Comparison of ENCODE assay signal across 9 mouse cellular contexts in the genomic region with DNA sequence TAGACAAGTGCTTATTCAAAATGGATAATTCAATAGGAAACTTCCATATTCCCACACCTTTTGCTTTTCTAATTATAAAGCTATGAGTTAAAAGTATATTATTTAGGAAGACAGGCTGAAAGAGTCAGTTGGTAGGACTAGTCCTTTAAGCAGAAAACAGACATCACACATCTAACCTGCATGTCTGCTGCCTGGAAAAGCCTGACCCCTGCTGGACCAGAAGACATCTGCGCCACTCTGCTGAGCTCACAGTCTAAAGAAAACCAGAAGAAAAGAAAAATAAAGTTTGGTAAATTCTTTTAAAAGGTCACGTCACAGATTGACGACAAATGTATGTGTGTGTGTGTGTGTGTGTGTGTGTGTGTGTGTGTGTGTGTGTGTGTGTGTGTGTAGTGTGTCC. TPM values are rescaled to one million over a fixed set of nuclear protein-coding genes. Genes with fewer than 3 reads are reported as not detected.
DNase-seq lines count a peak whose midpoint lies in the region; ATAC-seq and TF ChIP-seq lines count a peak whose summit lies in the region.
"Had no signal": no experiment of that assay in that cellular context is flagged by ENCODE, and none has a peak within 500 bp of the region (broad histone marks: within the 10 kb centered on the region; RNA-seq: fewer than 3 reads in every experiment).

No protein-coding gene starts in this region.

- no peaks in the 10 kb centered on the region for H3K36me3 ChIP-seq in heart, embryonic 11.5 days (ENCODE audit: control insufficient read depth, insufficient read depth, low read length)
- H3K36me3 ChIP-seq in E14TG2a.4 (ENCODE audit: insufficient read depth, low read length), result no peaks in the 10 kb centered on the region
- H3K36me3 ChIP-seq in midbrain, embryonic 14.5 days (ENCODE audit: control insufficient read depth, insufficient read depth, low read length), result no peaks in the 10 kb centered on the region
- H3K36me3 ChIP-seq: limb, embryonic 13.5 days had no signal

- 64% methylated on average over 3 of the region's 3 CpGs for WGBS in heart, embryonic 11.5 days (ENCODE audit: insufficient replicate concordance)
- 68% methylated on average over 3 of the region's 3 CpGs for WGBS in midbrain, embryonic 14.5 days

- TF ChIP-seq POLR2A in brain, embryonic 14.5 days (IDR thresholded peaks at IDR 0.05; ENCODE audit: borderline replicate concordance, extremely low read depth, insufficient read depth, insufficient read length, poor library complexity, severe bottlenecking), result no peak

- H3K9ac ChIP-seq in heart, embryonic 11.5 days (ENCODE audit: low read depth, low read length), result no peak overlapping the region
- H3K9ac ChIP-seq in midbrain, embryonic 14.5 days (replicated peaks; ENCODE audit: low read length), result no peak overlapping the region
- H3K9ac ChIP-seq: limb, embryonic 13.5 days had no signal

- no peak overlapping the region for H3K4me2 ChIP-seq in heart, embryonic 11.5 days
- no peak overlapping the region for H3K4me2 ChIP-seq in midbrain, embryonic 14.5 days (ENCODE audit: low read length)
- H3K4me2 ChIP-seq: limb, embryonic 13.5 days had no signal

- intact Hi-C loops in heart, postnatal 14 days (cut with DNase I), result no loop called here
- intact Hi-C loops in left cerebral cortex, adult 2 months (cut with DNase I), result loop anchor here (2.0 kb wide), 1 partner anchor 268 kb away; no protein-coding TSS in a partner anchor

- no peak overlapping the region for H3K27ac ChIP-seq in heart, embryonic 11.5 days (ENCODE audit: low read depth, low read length)
- no peak overlapping the region for H3K27ac ChIP-seq in left cerebral cortex, adult 2 months
- H3K27ac ChIP-seq in midbrain, embryonic 14.5 days (replicated peaks; ENCODE audit: low read depth, low read length), result no peak overlapping the region
- H3K27ac ChIP-seq: limb, embryonic 13.5 days had no signal

- no peaks in the 10 kb centered on the region for H3K4me1 ChIP-seq in heart, embryonic 11.5 days (ENCODE audit: control insufficient read depth, insufficient read depth, low read length)
- H3K4me1 ChIP-seq in E14TG2a.4 (replicated peaks; ENCODE audit: low read depth, low read length), result no peaks in the 10 kb centered on the region
- no peaks in the 10 kb centered on the region for H3K4me1 ChIP-seq in midbrain, embryonic 14.5 days (ENCODE audit: control insufficient read depth, insufficient read depth, low read length)
- H3K4me1 ChIP-seq: limb, embryonic 13.5 days had no signal

- DNase-seq in heart, postnatal 14 days, result peak; percentile 9 to 31
- peak; percentile 66 for DNase-seq in brain, embryonic 14.5 days (ENCODE audit: low read depth)
- DNase-seq in left cerebral cortex, adult 2 months (ENCODE audit: extremely low spot score in 1 of 2, low spot score in 2 of 2), result peak; percentile 36 to 43
- peak; percentile 66 for DNase-seq in midbrain, embryonic 14.5 days
- no peak for DNase-seq in MN1 (ENCODE audit: low spot score)

- H3K9me3 ChIP-seq in heart, embryonic 11.5 days (replicated peaks; ENCODE audit: control insufficient read depth, low read length), result no peaks in the 10 kb centered on the region
- no peaks in the 10 kb centered on the region for H3K9me3 ChIP-seq in E14TG2a.4 (ENCODE audit: low read length)
- no peaks in the 10 kb centered on the region for H3K9me3 ChIP-seq in midbrain, embryonic 14.5 days (ENCODE audit: control insufficient read depth, low read length)
- H3K9me3 ChIP-seq: limb, embryonic 13.5 days had no signal

- TF ChIP-seq CTCF in E14TG2a.4 (conservative IDR thresholded peaks at IDR 0.05; ENCODE audit: low read length), result peak; percentile 74
- peak; percentile 75 for TF ChIP-seq CTCF in brain, embryonic 14.5 days (IDR thresholded peaks at IDR 0.05; ENCODE audit: borderline replicate concordance, extremely low read depth, insufficient read depth, insufficient read length)
- peak; percentile 75 for TF ChIP-seq CTCF in left cerebral cortex, adult 2 months (IDR thresholded peaks at IDR 0.05)

- no peak overlapping the region for H3K4me3 ChIP-seq in heart, embryonic 11.5 days (ENCODE audit: low read depth, low read length)
- H3K4me3 ChIP-seq in E14TG2a.4 (replicated peaks; ENCODE audit: low read length), result no peak overlapping the region
- no peak overlapping the region for H3K4me3 ChIP-seq in left cerebral cortex, adult 2 months
- no peak overlapping the region for H3K4me3 ChIP-seq in midbrain, embryonic 14.5 days (replicated peaks; ENCODE audit: low read depth, low read length)
- H3K4me3 ChIP-seq: limb, embryonic 13.5 days had no signal

- ATAC-seq in heart, embryonic 11.5 days (replicated peaks; ENCODE audit: insufficient number of reproducible peaks, low FRiP score, low TSS enrichment), result no peak
- peak; percentile 100 for ATAC-seq in erythroblast, adult 5-6 weeks (replicated peaks; ENCODE audit: low FRiP score, poor library complexity, severe bottlenecking)
- no peak for ATAC-seq in midbrain, embryonic 14.5 days (ENCODE audit: low FRiP score, low TSS enrichment)

- no peaks in the 10 kb centered on the region for H3K27me3 ChIP-seq in heart, embryonic 11.5 days (ENCODE audit: control insufficient read depth, insufficient read depth, low read length)
- no peaks in the 10 kb centered on the region for H3K27me3 ChIP-seq in E14TG2a.4 (ENCODE audit: insufficient read depth, low read length)
- H3K27me3 ChIP-seq in midbrain, embryonic 14.5 days (ENCODE audit: control insufficient read depth, insufficient read depth, low read length), result no peaks in the 10 kb centered on the region
- H3K27me3 ChIP-seq: limb, embryonic 13.5 days had no signal

RNA-seq across cellular contexts. Expression of gene Mmrn1, which starts 25.6 kb away (rescaled TPM):
- 1 to 10 TPM; 4.0 to 4.7 TPM for total RNA-seq in heart, postnatal 14 days (2021)
- 3.8 and 4.1 TPM in 2 replicates for polyA plus RNA-seq in heart, embryonic 11.5 days (2014; fragmentation: Nextera tagmentation; extraction: Ambion mirVana)
- 1.8 and 3.6 TPM in 2 replicates for polyA plus RNA-seq in brain, embryonic 14.5 days (2012; rRNA removed)
- 2.9 and 3.8 TPM in 2 replicates for total RNA-seq in erythroblast, adult 5-6 weeks (2015; ENCODE audit: low replicate concordance)
- total RNA-seq in erythroblast, adult 5-6 weeks (2017; ENCODE audit: low replicate concordance), result 0.84 and 2.5 TPM in 2 replicates
- under 1 TPM in 1 of 2 experiments, not detected in 1; 0.16 TPM for total RNA-seq in left cerebral cortex, adult 2 months (2021)
- 0.72 and 3.5 TPM in 2 replicates for polyA plus RNA-seq in midbrain, embryonic 14.5 days (2014; fragmentation: Nextera tagmentation; extraction: Ambion mirVana)
